Mouse (Mus musculus): Measurements from ENCODE around the gene Shank2. TPM values are rescaled to one million over a fixed set of nuclear protein-coding genes. Genes with fewer than 3 reads are reported as not detected.

Gene Shank2
- polyA plus RNA-seq, 1 experiment from 2014 or later = 0.31 TPM

GRCm38 (mm10) chr7:143991160-143991559 is 10.6 kb upstream of the Shank2 start:
- Histone ChIP-seq H3K4me2 (no peak overlapping the region), H3K9ac (no peak overlapping the region), H3K4me1 (no peaks in the 10 kb centered on the region), H3K9me3 (replicated peaks) (no peaks in the 10 kb centered on the region), H3K27ac (no peak overlapping the region), H3K27me3 (replicated peaks) (no peaks in the 10 kb centered on the region), H3K36me3 (no peaks in the 10 kb centered on the region), H3K4me3 (no peak overlapping the region)
- ATAC-seq = no peak

- Histone ChIP-seq H3K36me3 (no peaks in the 10 kb centered on the region), H3K9ac (no peak overlapping the region), H3K9me3 (replicated peaks) (no peaks in the 10 kb centered on the region), H3K27ac (no peak overlapping the region), H3K4me2 (no peak overlapping the region), H3K4me1 (no peaks in the 10 kb centered on the region), H3K4me3 (no peak overlapping the region), H3K27me3 (replicated peaks) (no peaks in the 10 kb centered on the region)
- ATAC-seq = no peak
- WGBS (ENCODE audit: insufficient replicate concordance) = 57% methylated on average over 3 of the region's 3 CpGs
Measured at GRCm38 (mm10) chr7:143999073-143999472, 2.7 kb upstream of the Shank2 start.

- no peaks in the 10 kb centered on the region for H3K4me1 ChIP-seq
- no peaks in the 10 kb centered on the region for H3K27me3 ChIP-seq (replicated peaks)
- H3K9ac ChIP-seq = no peak overlapping the region
- H3K9me3 ChIP-seq (replicated peaks) = no peaks in the 10 kb centered on the region
- H3K36me3 ChIP-seq = no peaks in the 10 kb centered on the region
- WGBS (ENCODE audit: insufficient replicate concordance) = 49% methylated on average over 3 of the region's 3 CpGs
- ATAC-seq = no peak
- no peak overlapping the region for H3K4me2 ChIP-seq
- H3K4me3 ChIP-seq = no peak overlapping the region
- no peak overlapping the region for H3K27ac ChIP-seq
Measured at GRCm38 (mm10) chr7:144003471-144003870, 1.7 kb downstream of the Shank2 start.

DNA sequence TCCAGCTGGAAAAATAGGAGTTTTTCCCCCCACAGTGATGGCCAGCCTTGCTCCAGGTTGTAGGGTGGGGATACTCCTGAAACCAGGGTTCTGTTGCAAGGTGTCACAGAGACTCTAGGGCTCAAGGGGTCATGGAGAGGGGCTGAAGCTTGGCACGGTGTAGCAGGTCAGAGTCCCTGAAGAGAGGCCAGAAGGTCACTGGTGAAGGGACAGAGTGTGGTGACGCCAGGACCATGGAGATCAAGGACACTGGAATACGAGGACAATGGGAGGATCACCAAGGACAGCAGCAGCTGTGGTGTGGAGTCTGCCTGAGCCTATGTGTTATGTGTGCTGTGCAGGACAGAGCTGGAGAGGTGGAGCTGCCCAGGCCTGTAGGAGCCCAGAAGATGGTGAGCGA is 6.4 kb downstream of the Shank2 start:
- Histone ChIP-seq H3K27me3 (replicated peaks) (no peaks in the 10 kb centered on the region), H3K4me3 (no peak overlapping the region), H3K9ac (no peak overlapping the region), H3K9me3 (replicated peaks) (no peaks in the 10 kb centered on the region), H3K4me1 (no peaks in the 10 kb centered on the region), H3K4me2 (no peak overlapping the region), H3K27ac (no peak overlapping the region), H3K36me3 (no peaks in the 10 kb centered on the region)
- WGBS (ENCODE audit: insufficient replicate concordance) = 58% methylated on average over 4 of the region's 4 CpGs
- no peak for ATAC-seq

DNA sequence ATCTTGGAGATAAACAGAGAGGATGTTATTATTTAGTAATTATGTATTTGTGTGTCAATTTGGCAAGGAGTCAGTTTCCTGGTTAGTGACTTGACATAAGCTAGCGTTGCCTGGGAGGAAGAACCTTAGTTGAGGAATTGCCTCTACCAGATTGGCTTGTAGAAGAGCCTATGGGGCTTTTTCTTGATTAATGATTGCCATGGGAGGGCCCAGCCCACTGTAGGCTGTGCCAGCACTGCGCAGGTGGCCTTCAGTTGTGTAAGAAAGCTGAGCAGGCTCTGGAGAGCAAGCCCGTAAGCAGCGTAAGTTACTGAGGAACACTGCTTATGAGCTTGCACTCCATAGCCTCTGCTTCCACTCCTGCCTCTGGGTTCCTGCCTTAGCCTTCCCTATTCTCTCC is 7.3 kb downstream of the Shank2 start:
- H3K9me3 ChIP-seq (replicated peaks) = no peaks in the 10 kb centered on the region
- no peaks in the 10 kb centered on the region for H3K4me1 ChIP-seq
- 55% methylated on average over 4 of the region's 4 CpGs for WGBS (ENCODE audit: insufficient replicate concordance)
- H3K9ac ChIP-seq = no peak overlapping the region
- no peak overlapping the region for H3K4me3 ChIP-seq
- peak; percentile 44; the same call in 1 of the 2 replicates for ATAC-seq
- H3K4me2 ChIP-seq = no peak overlapping the region
- H3K27me3 ChIP-seq (replicated peaks) = no peaks in the 10 kb centered on the region
- H3K27ac ChIP-seq = no peak overlapping the region
- no peaks in the 10 kb centered on the region for H3K36me3 ChIP-seq

GRCm38 (mm10) chr7:144014485-144014884 is 12.8 kb downstream of the Shank2 start:
- WGBS (ENCODE audit: insufficient replicate concordance) = 68% methylated on average over 2 of the region's 2 CpGs
- no peak overlapping the region for H3K4me3 ChIP-seq
- H3K27ac ChIP-seq = no peak overlapping the region
- H3K27me3 ChIP-seq (replicated peaks) = no peaks in the 10 kb centered on the region
- no peak overlapping the region for H3K4me2 ChIP-seq
- H3K4me1 ChIP-seq = no peaks in the 10 kb centered on the region
- no peak overlapping the region for H3K9ac ChIP-seq
- ATAC-seq = no peak
- H3K9me3 ChIP-seq (replicated peaks) = no peaks in the 10 kb centered on the region
- no peaks in the 10 kb centered on the region for H3K36me3 ChIP-seq

- no peak overlapping the region for H3K4me2 ChIP-seq
- H3K9me3 ChIP-seq (replicated peaks) = no peaks in the 10 kb centered on the region
- H3K27ac ChIP-seq = no peak overlapping the region
- 0 out of 2 replicates have a peak, but pooled peaks have one; percentile 26 for ATAC-seq
- WGBS (ENCODE audit: insufficient replicate concordance) = 52% methylated on average over 3 of the region's 3 CpGs
- no peak overlapping the region for H3K9ac ChIP-seq
- H3K4me3 ChIP-seq = no peak overlapping the region
- H3K27me3 ChIP-seq (replicated peaks) = no peaks in the 10 kb centered on the region
- H3K36me3 ChIP-seq = no peaks in the 10 kb centered on the region
- peaks cover 7% of the 10 kb centered on the region; the same call in 1 of the 2 replicates for H3K4me1 ChIP-seq
Measured at GRCm38 (mm10) chr7:144021801-144022200, 20.1 kb downstream of the Shank2 start.

DNA sequence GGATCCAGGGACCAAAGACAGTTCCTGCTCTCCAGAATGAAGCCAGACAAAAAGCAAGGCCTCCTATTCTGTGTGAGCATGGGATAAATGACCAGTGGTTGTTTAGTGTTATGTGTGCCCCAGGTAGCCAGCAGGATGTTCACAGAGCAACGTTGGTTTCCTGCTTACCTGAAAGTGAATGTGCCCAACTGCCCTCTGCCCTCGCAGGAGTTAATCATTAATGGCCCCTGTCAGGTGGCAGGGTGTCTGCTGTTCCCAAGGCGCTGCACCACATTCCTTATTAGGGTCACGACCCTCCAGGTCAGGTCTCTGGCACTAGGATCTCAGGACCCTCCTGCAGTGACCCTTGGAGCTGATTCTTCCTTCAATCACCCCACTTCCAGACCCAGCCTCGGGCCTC is 21.0 kb downstream of the Shank2 start:
- no peak overlapping the region for H3K4me2 ChIP-seq
- 28% methylated on average over 5 of the region's 5 CpGs for WGBS (ENCODE audit: insufficient replicate concordance)
- peak; percentile 29; the same call in 1 of the 2 replicates for ATAC-seq

DNA sequence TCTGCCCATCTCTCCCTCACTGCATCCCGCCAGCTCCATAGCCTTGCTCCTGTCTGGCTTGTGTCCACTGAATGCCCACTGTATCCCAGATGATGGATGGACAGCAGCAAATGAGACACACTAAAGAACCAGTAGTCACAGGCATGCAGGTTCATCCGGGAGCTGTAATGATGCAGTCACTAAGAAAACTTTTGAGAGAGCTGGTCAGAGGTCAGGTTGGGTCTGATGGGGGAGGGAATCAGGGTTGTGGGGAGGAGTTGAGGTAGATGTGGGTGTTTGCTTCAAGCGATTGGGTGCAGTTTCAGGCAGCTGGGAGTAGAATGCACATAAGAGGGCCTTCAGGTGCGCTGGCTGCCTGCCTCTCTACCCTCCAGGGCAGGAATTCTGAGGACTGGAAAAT is 21.8 kb downstream of the Shank2 start:
- Histone ChIP-seq H3K36me3 (no peaks in the 10 kb centered on the region), H3K4me2 (no peak overlapping the region), H3K9me3 (replicated peaks) (no peaks in the 10 kb centered on the region), H3K4me3 (no peak overlapping the region), H3K27me3 (replicated peaks) (no peaks in the 10 kb centered on the region), H3K27ac (no peak overlapping the region), H3K4me1 (peaks cover 7% of the 10 kb centered on the region; the same call in 1 of the 2 replicates), H3K9ac (no peak overlapping the region)
- WGBS (ENCODE audit: insufficient replicate concordance) = 42% methylated on average over 4 of the region's 4 CpGs
- no peak for ATAC-seq

More for the DNA sequence above, 21.0 kb downstream of the Shank2 start:
- no peaks in the 10 kb centered on the region for H3K36me3 ChIP-seq
- H3K9ac ChIP-seq = no peak overlapping the region
- H3K4me1 ChIP-seq = peaks cover 7% of the 10 kb centered on the region; the same call in 1 of the 2 replicates
- H3K4me3 ChIP-seq = no peak overlapping the region
- H3K9me3 ChIP-seq (replicated peaks) = no peaks in the 10 kb centered on the region
- H3K27ac ChIP-seq = peak overlapping the region; percentile 12; the same call in 1 of the 2 replicates
- H3K27me3 ChIP-seq (replicated peaks) = no peaks in the 10 kb centered on the region

GRCm38 (mm10) chr7:144026024-144026752 is 24.5 kb downstream of the Shank2 start:
- Histone ChIP-seq H3K27me3 (replicated peaks) (no peaks in the 10 kb centered on the region), H3K4me3 (no peak overlapping the region), H3K4me1 (peaks cover 7% of the 10 kb centered on the region; the same call in 1 of the 2 replicates), H3K9ac (no peak overlapping the region), H3K9me3 (replicated peaks) (no peaks in the 10 kb centered on the region), H3K36me3 (no peaks in the 10 kb centered on the region), H3K4me2 (no peak overlapping the region), H3K27ac (no peak overlapping the region)
- ATAC-seq = no peak
- WGBS (ENCODE audit: insufficient replicate concordance) = 76% methylated on average over 12 of the region's 12 CpGs

- Histone ChIP-seq H3K27me3 (replicated peaks) (no peaks in the 10 kb centered on the region), H3K27ac (no peak overlapping the region), H3K4me1 (no peaks in the 10 kb centered on the region), H3K9ac (no peak overlapping the region), H3K4me3 (no peak overlapping the region), H3K9me3 (replicated peaks) (no peaks in the 10 kb centered on the region), H3K36me3 (no peaks in the 10 kb centered on the region), H3K4me2 (no peak overlapping the region)
- no peak for ATAC-seq
- WGBS (ENCODE audit: insufficient replicate concordance) = 61% methylated on average over 5 of the region's 5 CpGs
Measured at GRCm38 (mm10) chr7:144029246-144029645, 27.5 kb downstream of the Shank2 start.

DNA sequence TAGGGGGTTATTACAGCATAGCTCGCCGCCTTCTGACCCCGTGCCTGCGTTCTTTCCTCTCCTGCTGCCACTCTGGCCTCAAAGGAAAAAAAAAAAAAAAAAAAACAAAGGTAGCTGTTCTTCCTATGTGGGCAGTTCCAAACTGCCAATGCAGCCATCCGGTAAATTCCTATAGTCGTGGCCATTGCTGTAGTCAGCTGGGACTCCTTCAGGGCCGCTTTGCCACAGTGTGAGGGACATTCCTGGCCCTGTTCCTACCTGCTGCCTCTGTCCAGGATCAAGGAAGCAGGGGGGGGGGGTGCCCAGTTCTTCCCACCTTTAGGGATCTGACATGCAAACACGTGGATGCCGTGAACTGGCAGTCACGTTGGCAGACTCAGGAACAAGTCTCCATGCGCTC is 29.1 kb downstream of the Shank2 start:
- Histone ChIP-seq H3K36me3 (no peaks in the 10 kb centered on the region), H3K4me3 (no peak overlapping the region), H3K9ac (no peak overlapping the region), H3K4me1 (no peaks in the 10 kb centered on the region), H3K27me3 (replicated peaks) (no peaks in the 10 kb centered on the region), H3K9me3 (replicated peaks) (no peaks in the 10 kb centered on the region), H3K27ac (no peak overlapping the region), H3K4me2 (no peak overlapping the region)
- no peak for ATAC-seq
- 68% methylated on average over 11 of the region's 11 CpGs for WGBS (ENCODE audit: insufficient replicate concordance)

DNA sequence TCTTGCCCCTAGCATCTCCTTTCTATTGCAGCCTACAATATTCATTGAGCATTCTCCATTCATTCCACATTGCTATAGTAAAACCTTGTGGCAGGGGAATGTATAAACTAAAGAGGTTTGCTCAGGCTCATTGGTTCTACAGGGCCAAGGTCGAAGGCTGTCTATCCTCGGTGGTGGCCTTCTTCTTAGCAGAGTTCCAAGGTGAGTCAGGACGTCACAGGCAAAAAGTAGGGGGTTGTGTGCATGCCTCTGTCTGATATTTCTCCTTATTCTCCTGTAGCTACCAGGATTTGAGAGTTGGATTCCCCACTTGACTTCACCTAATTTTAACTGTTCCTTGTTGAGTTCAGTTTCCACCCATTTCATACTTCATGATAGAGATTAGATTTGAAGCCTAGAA is 29.9 kb downstream of the Shank2 start:
- no peak for ATAC-seq
- Histone ChIP-seq H3K4me2 (no peak overlapping the region), H3K9me3 (replicated peaks) (no peaks in the 10 kb centered on the region), H3K36me3 (no peaks in the 10 kb centered on the region), H3K9ac (no peak overlapping the region), H3K27ac (no peak overlapping the region), H3K27me3 (replicated peaks) (no peaks in the 10 kb centered on the region), H3K4me1 (no peaks in the 10 kb centered on the region), H3K4me3 (no peak overlapping the region)
- 54% methylated on average over 3 of the region's 3 CpGs for WGBS (ENCODE audit: insufficient replicate concordance)
